Mouse (Mus musculus): ENCODE measurements at regions not wholly inside any gene's neighbourhood (a gene's known extent, or its start where the extent isn't known, plus 50 kb on each side); places are given as distances from the start of the nearest gene placed in this dataset.
"Not testable (repeated sequence)": the region's sequence is repeated elsewhere in the genome, so short reads cannot be mapped to it uniquely, and the experiment has no call there.

DNA sequence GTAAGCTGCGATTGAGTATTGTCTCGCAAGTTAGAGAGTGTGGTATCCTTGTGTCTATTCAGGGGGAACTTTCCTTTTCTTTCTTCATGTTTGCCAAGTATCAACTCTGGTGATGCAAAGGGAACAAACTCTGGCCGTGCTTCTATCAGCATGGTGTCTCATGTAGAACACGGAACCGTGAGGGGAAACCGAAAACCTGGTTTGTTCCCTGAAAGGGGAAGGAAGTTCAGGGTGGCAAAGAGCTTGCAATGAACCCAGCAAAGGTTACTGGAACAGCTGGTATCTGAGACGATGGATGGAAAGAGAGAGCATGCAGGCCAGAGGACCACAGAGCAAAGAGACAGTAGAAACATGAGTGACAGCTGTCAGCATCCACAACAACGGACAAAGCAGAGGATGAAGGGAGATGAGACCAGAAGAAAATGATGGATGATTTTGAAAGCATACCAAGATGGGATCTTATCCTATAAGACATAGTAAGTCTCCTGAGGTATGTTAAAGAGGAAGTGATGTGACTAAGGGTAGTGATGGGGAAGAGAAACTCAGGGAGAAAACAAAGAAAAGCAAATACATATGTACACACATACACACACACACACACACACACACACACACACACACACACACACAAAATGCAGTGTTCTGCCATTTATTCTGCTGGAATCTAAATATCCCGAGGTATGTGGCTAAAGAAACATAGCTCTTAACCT, 199.8 kb upstream of the Peli2 start:
- DNase-seq (ENCODE audit: low spot score in 2 of 2): no peak

DNA sequence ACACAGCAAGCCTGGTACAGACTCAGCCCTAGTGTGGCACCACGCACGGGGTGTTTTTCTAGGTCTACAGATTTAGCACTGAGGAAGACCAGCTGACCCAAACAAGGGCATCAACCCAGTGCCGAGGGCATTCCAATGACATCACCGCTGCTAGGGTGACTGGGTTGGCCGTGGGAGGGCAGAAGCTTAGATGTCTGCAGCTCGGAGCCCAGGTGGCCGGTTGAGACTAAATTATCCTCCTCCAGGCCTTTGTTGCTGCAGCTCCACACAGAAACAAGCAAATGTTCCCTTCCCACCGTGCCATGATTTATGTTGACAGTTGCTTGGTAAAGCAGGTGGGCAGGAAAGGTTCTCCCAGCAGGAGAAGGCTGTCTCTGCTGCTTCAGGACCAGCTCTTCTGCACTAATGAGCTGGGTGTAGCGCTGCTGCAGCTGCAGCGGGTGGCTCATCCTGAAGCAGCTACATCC, 198.8 kb upstream of the Peli2 start:
- DNase-seq (ENCODE audit: low spot score in 2 of 2): no peak

DNA sequence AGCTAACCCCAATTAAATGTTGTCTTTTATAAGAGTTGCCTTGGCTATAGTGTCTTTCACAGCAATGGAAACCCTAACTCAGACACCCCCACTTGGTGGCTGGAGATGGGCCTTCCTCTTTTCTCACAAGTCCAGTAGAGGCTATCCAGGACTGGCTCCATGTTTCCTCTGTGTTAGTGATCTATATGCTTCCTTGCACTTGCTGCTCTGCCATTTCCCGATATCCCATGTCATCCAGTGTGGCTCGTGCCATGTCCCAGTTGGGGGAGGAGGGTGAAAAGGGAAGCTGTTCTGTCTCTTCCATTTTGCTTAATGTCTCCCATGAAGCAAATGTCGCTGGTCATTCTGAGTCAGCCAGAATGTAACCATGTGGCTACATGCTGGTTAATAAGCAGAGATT, 194.2 kb upstream of the Peli2 start:
- DNase-seq (ENCODE audit: low spot score in 2 of 2): no peak

DNA sequence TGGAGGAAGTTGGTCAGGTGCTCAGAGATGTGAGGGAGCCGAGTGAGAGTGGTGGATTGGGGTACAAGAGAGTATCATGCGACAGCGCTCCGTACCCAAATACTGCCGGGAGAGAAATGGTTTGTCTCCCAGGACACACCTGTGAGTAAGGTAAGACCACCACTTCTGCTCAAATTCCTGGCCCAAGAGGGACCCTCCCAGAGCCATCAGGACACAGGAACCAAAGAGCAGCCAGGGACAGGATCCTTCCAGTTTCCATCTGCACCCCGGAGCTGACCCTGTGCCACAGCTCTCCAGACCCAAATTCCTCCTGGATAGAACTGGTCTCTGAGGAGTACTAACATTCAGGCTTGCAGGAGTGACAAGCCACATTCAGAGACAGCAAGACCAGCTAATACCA, 185.2 kb upstream of the Peli2 start:
- DNase-seq (ENCODE audit: low spot score in 2 of 2): no peak

DNA sequence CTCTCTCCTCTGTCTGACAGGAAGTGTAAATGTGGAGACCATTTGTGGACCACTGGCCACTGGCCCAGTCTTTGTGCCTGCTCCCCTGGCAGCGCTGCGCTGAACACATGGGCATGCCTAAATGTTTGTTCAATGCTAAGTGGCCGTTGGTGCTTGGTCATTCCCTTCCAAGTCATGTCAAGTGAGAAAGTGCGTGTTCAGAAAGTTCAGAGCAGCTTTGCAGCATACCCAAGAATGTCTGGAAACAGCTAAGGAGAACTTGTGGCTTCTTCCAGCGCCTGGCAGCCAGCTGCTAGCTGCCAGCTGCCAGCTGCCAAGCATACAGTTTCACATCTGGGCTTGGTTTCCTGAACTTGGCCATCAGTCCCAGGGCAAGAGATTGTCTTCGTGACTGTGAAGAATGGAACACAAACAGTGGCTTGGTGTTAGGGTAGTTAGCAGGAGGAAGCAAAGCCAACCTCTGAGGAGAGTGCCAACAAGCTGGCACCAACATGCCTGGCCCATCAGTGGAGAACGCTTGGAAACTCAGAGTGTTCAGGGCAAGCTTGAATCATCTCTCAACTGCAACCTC, 183.5 kb upstream of the Peli2 start:
- DNase-seq (ENCODE audit: low spot score in 2 of 2): peak in 1 of 2 experiments; percentile 11

DNA sequence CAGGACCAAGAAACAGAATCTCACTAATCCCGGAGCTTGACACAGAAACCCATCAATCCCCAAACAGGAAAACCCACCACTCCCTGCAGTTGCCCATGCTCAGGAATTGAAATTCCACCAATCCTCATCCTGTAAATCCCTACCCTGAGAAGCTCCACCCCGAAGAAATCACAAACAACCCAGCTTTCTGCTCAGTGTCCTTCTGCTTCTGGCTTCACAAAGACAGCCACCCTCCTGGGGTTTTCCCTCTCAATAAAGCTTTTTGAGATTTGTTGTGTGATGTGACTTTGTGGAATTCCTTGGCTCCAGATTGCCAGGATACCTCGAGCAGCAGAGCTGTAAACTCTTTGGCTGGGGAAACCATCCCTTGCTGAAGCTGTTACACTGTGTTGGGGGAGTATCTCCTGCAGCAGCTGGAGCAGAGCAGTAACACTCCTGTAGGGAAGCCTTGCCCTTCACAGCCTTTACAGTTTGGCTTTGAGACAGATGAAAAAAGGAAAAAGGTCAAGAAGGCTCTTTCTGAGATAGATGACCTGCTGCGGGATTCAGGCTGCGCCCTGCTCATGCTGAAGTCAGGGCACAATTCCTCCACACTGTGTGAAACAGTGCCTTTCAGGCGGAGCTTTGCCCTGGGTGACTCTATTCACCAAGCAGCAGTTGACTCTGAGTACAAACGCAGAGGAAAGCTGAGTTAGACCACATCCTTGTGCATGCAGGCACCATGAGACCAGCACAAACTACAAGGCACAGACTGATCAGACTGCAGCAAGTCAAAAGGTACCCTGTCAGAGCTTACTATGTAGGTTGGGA, 180.6 kb upstream of the Peli2 start:
- no peak for DNase-seq (ENCODE audit: low spot score in 2 of 2)

DNA sequence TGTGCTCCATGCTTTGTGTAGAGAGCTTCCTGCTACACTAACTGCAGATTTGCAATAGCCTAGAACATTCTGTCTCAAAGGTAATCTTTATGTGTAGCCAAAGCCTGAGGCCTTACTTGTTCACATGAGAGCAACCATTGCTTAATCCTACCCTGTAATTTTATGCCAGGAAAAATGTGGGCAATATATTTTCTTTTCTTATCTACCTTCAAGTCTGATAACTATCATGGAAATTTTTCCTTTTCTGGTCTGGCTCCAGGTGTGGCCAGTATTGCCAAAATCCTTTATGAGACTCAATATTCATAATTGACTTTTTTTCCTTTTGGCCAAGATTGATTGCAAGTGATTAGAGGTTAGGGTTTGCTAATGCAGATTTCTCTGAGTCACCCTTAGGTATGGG, 178.0 kb upstream of the Peli2 start:
- no peak for DNase-seq (ENCODE audit: low spot score in 2 of 2)

DNA sequence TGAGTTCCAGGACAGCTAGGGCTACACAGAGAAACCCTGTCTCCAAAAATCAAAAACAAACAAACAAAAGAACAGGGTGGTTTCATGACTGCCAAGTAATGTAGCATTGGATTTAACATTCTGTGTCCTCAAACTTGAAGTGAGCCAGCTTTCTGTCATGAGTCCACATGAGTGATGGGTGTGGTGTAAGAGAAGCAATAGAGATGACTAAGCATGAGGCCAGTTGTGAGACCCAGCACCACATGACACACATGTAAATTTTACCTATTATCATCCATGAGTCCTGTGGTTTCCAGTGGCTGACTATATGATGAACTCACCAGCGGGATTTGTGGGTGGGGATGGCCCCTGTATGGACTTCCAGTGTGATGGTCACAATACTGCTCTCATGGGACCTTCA, 176.0 kb upstream of the Peli2 start:
- no peak for DNase-seq (ENCODE audit: low spot score in 2 of 2)

DNA sequence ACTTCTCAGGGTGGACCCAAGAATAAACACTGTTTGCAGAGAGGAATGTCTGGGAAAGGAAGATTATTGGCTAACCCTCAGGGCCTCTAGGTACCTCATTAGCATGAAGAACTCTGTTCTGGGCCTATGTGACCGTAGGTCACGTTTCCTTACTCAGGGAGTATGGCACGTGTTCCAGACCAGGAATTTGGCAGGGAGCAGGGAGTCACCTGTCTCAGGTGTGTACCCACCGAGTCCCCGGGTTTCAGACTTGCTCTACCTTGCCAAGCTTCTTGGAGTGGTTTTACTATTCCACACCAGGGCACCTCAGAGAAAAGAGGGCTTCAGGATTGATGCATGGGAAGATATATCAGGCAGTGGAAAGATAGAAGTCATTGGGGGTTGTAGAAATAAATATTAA, 169.6 kb upstream of the Peli2 start:
- DNase-seq (ENCODE audit: low spot score in 2 of 2): no peak

DNA sequence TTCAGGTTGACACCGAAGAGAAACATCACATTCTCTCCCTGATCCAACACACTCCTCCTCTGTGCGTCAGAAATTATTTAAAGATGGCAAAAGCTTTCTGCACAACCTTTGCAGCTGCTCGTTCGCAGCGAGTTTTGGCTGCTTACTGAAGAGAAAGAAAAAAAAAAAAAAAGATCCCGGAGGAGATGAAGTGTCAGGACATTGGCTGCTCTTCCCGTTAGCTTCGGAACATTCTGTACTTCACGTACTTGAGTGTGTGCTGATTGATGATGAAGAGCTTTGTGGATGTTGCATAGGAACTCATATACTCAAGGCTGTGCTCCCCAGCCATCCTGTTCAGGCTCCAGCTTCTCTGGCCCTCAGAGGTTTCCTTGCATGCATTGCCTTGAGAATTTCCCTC, 162.5 kb upstream of the Peli2 start:
- no peak for DNase-seq (ENCODE audit: low spot score in 2 of 2)

DNA sequence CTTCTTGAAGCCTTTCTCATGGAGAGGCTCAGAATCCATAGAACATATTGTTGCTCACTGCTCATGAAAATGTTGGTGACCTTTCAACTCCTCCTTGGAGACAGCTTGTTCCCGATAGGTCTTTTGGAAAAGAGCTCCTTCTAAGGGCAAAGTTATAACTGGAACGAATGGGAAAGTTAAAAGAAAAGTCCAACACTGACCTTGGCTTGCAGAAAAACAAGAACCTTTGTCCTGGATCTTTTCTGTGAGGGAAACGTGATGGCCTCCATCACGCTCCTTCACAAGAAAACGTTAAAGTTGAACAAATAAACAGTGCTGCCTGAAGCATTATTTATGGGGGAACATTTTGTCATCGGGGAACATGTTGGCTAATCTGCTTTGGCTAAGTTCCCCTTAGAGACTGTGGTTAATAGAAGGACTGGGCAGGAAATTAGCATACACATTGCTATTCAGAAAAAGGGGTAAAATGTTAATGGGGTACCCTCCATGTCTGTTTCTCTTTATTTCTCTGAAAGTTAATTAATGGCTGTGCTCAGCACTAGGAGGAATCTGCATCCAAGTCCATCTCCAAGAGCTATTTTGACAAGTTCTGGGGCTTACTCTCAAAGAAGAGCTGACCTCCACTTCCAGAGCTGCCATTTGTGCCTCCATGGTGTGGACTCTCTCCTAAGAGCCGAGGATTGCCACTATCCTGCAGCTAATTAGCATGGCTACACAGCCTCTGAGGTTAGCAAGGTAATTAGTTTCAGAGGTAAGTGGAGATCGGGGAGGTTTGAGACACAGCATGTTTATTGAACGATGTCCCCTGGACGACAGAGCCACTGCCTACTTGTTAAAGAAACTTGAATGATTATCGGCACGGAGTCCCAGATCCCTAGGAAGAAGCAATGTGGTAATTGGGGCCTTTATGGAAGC, 161.0 kb upstream of the Peli2 start:
- DNase-seq (ENCODE audit: low spot score in 2 of 2): no peak

DNA sequence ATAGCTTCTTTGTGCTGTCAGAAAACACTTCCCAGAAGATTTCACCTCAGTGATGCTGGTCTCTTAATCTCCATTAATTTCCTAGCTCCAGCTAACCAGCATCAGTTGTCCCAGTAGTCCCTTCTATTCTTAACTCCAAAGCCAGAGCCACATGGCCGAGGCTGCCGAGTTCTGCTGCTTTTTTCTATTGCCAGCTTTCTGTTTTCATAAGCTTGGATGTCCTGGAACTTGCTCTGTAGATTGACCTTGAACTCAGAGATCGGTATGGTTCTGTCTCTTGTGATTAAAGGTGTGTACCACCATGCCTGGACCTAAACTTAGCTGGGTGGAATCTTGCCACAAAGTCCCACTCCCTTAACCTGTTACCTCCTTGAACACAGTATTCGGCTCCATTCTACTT, 155.8 kb upstream of the Peli2 start:
- not testable (repeated sequence) for DNase-seq (ENCODE audit: low spot score in 2 of 2)

DNA sequence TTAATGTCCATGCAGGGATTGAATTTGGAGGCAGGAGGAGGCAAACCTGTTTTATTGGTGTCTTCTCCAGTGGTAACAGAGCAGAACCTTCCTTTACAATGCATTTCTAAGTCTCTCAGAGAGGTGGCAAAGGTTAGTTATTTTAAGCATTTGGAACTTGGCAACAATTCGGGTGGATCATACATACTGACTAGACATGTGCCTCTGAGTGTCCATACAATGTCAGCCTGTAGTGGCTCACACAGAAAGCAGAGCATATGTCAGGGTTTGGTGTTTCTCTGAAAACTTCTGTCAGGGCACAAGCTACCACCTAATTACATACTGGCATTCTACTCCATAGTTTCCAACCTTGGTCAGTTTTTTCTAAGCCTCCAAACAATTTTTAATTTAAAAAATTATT, 150.8 kb upstream of the Peli2 start:
- no peak for DNase-seq (ENCODE audit: low spot score in 2 of 2)

DNA sequence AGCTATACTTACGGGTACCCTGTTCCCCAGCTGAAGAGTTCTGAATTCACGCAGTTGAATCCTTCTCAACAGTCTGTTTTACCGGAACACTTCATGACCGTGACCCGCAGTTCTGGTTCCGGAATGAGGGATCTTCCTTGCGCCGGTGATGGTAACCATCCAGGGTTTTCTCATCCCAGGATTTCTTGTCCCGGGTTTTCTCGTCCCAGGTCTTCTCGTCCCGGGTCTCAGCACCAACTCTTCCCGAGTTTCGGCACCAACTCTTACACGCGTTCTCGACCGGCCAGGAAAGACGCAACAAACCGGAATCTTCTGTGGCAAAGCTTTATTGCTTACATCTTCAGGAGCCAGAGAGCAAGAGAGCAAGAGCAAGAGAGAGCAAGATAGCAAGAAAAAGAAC, 147.5 kb upstream of the Peli2 start:
- DNase-seq (ENCODE audit: low spot score in 2 of 2): not testable (repeated sequence)

DNA sequence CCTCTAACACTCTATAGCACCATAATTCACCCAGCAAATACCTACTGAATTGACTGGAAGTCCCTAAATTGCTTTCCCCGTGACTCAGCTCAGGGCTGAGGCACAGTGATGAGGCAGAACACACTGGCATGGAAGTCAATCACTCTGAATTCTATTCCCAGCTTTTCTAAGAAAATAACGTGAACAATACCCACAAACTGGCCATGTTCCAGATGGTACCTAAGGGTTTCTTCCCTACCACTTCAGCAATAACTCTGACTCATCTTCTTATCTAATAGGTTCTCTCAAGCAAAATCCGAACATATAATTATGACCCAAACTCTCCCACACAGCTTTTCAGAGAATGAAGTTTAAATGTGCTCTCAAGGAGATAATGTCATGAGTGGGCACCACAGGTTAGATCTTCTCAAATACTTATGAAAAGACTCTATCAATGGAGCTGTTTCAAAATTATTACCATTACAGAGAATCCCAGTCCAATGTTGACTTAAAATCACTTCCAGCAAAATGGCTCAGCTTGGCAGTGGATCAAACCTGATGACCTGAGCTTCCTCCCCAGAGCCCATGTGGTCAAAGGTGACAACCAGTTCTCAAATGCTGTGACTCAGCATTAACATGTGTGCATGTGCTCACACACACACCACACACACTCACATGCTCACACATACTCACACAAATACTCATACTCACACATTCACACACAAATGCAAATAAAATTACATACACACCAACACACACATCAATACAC, 137.5 kb upstream of the Peli2 start:
- no peak for DNase-seq (ENCODE audit: low spot score in 2 of 2)

DNA sequence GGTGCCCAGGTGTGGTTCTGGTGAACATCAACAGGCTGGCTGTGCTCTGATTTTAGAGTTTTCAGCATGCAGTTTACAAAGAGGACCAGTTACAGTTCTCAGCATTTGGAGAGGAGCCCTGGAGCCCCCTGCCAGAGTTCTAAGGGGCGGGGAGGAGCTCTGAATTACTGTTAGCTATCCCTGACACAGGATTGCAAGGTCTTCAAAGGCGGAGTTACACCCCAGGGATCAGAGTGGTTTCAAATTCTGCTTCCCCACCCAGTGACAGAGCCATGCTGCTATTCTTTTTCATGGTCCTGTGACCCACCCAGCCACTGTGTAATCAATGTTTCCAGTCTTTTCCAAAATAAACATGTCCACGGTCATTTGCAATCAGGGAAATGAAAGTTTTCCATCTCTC, 134.1 kb upstream of the Peli2 start:
- no peak for DNase-seq (ENCODE audit: low spot score in 2 of 2)

DNA sequence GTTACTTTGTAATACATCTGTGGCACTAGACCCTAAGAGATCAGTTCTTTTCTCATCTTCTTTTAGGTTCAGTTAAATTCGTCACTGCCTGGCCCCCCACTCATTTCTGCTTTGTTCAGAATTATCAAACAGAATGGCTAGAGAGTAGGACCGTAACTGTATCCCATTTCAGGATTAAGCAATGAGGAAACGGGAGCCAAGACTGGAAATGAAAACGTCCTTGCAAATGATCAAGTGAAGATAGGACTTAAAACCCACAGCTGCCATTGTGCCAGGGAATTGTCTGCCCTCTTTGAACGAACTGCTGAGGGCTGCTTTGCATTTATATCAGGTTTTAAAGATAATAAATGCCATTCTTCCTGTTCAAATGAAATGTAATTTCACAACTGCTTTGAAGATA, 133.7 kb upstream of the Peli2 start:
- DNase-seq (ENCODE audit: low spot score in 2 of 2): no peak

DNA sequence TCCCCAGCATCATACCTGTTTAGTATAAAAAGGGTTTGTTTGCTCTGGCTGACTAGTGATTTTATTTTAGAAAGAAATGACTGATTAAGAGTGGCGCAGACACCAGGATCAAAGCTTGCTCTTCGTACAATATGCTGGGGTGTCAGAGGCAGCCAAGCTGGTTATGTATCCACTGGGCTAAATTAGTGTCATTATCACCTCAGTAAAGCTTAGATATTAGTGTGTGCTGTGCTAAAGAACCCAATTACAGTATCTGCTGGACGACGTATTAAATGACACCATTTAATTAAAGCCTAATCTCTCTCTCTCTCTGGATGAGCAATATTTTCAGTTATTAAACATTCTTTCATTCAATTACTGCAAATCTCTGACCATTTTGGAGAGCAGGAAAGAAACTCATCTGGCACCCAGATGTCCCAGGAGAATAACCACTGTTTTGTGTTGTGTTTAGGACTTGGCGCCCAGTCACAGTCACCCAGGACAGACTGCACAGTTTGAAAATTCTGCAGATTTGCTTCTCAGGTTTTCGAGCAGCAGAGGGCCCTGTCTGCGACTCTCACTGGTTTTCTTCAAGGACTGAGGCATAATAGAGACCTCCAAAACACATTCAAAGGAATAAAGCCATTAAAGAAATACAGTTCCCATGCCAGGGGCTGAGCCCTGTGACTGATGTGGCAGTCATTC, 133.1 kb upstream of the Peli2 start:
- no peak for DNase-seq (ENCODE audit: low spot score in 2 of 2)

DNA sequence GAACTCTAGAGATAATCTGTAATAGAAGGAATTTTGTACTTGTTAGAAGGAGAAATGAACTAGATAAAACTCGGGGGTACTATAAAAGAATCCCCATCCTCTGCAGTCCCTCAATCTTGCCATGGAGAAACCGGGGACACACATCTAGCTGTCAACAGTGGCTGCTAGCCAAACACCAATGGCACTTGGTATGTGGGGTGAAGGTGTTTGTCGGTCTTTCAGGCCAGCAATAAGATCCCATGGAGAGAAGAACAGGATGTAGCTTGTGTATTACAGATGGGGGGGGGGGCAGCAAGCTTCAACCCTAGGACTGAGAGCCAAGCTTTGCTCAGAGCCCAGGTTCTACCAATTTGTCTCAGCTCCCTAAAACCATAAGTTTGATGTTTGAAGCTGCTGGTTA, 132.5 kb upstream of the Peli2 start:
- DNase-seq (ENCODE audit: low spot score in 2 of 2): no peak

DNA sequence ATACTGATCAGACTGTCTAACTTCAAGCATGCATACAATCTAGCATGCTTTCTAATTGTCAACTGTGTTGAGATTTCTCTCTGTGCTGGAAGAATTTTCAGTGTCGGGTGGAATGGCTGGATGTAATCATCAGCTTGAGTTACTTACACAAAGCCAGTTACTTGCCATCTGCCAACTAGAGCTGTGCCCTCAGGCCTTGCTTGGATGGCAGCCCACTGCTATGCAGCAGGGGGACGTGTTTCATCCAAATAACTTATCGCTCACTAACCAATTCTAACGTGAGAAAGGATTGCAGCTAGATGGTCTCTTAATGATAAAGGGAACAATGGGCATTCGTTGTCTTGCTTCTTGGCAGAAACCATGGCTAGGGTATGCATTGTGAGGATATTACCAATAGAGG, 131.3 kb upstream of the Peli2 start:
- DNase-seq (ENCODE audit: low spot score in 2 of 2): no peak

DNA sequence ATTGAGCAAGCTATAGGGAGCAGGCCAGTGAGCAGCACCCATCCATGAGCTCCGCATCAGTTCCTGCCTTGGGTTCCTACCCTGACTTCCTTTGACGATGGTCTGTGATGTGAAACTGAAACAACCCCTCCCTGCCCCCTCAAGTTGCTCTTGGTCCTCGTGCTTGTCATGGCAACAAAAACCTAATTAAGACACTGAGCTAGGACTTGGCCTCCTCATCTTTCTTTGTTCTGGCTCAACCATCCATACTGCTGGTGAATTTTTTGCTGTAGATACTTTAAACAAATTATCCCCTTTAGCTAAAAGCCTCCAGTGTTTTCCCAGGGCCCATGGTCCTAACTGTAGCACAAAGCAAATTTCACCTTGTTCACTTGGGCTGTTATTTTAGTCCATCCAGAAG, 129.9 kb upstream of the Peli2 start:
- no peak for DNase-seq (ENCODE audit: low spot score in 2 of 2)

Data from frontal cortex, postnatal 10 days (tissue).